Mouse (Mus musculus): ENCODE data around the gene Zcchc7. TPM values are rescaled to one million over a fixed set of nuclear protein-coding genes. Genes with fewer than 3 reads are reported as not detected.

Gene Zcchc7
- 20.0 and 22.2 TPM in 2 replicates for polyA plus RNA-seq (2016; fragmentation: Nextera tagmentation; extraction: Ambion mirVana)

GRCm38 (mm10) chr4:44755553-44756133 is at the start of gene Zcchc7:
Gene Zcchc7 (plus strand): TSS chr4:44755877.
- no peaks in the 10 kb centered on the region for H3K27me3 ChIP-seq (replicated peaks; ENCODE audit: low read depth, poor library complexity, severe bottlenecking)
- H3K4me1 ChIP-seq, result peaks cover 12% of the 10 kb centered on the region
- H3K4me3 ChIP-seq, result peak within 1 kb of the TSS; percentile 73
- no peaks in the 10 kb centered on the region for H3K36me3 ChIP-seq (replicated peaks)
- peak within 1 kb of the TSS; percentile 85 for H3K27ac ChIP-seq (replicated peaks)
- H3K9me3 ChIP-seq, result no peaks in the 10 kb centered on the region
- no peak for DNase-seq (ENCODE audit: low spot score)
- WGBS, result 6% methylated on average over 15 of the region's 15 CpGs

GRCm38 (mm10) chr4:44705967-44706366 is 49.7 kb upstream of the Zcchc7 start:
- Histone ChIP-seq H3K4me1 (peaks cover 36% of the 10 kb centered on the region), H3K9me3 (no peaks in the 10 kb centered on the region), H3K4me3 (no peak overlapping the region), H3K27me3 (replicated peaks; ENCODE audit: low read depth, poor library complexity, severe bottlenecking) (peaks cover 100% of the 10 kb centered on the region), H3K36me3 (replicated peaks) (no peaks in the 10 kb centered on the region), H3K27ac (replicated peaks) (no peak overlapping the region)
- no peak for DNase-seq (ENCODE audit: low spot score)
- 6% methylated on average over 7 of the region's 7 CpGs for WGBS

GRCm38 (mm10) chr4:44706865-44707264 is 48.8 kb upstream of the Zcchc7 start:
- peaks cover 100% of the 10 kb centered on the region for H3K27me3 ChIP-seq (replicated peaks; ENCODE audit: low read depth, poor library complexity, severe bottlenecking)
- WGBS, result 35% methylated on average over 1 of the region's 1 CpGs
- no peak overlapping the region for H3K27ac ChIP-seq (replicated peaks)
- no peak overlapping the region for H3K4me3 ChIP-seq
- peaks cover 35% of the 10 kb centered on the region for H3K4me1 ChIP-seq
- no peaks in the 10 kb centered on the region for H3K9me3 ChIP-seq
- DNase-seq (ENCODE audit: low spot score), result no peak
- no peaks in the 10 kb centered on the region for H3K36me3 ChIP-seq (replicated peaks)

GRCm38 (mm10) chr4:44708311-44708710 is 47.4 kb upstream of the Zcchc7 start:
- DNase-seq (ENCODE audit: low spot score), result no peak
- H3K4me3 ChIP-seq, result no peak overlapping the region
- H3K36me3 ChIP-seq (replicated peaks), result no peaks in the 10 kb centered on the region
- no peaks in the 10 kb centered on the region for H3K9me3 ChIP-seq
- 57% methylated on average over 8 of the region's 8 CpGs for WGBS
- H3K27me3 ChIP-seq (replicated peaks; ENCODE audit: low read depth, poor library complexity, severe bottlenecking), result peaks cover 100% of the 10 kb centered on the region
- no peak overlapping the region for H3K27ac ChIP-seq (replicated peaks)
- peaks cover 34% of the 10 kb centered on the region for H3K4me1 ChIP-seq

GRCm38 (mm10) chr4:44709091-44709695 is 46.5 kb upstream of the Zcchc7 start:
- Histone ChIP-seq H3K27ac (replicated peaks) (no peak overlapping the region), H3K27me3 (replicated peaks; ENCODE audit: low read depth, poor library complexity, severe bottlenecking) (peaks cover 100% of the 10 kb centered on the region), H3K9me3 (no peaks in the 10 kb centered on the region), H3K36me3 (replicated peaks) (no peaks in the 10 kb centered on the region), H3K4me3 (no peak overlapping the region), H3K4me1 (peaks cover 34% of the 10 kb centered on the region)
- DNase-seq (ENCODE audit: low spot score), result no peak

GRCm38 (mm10) chr4:44709740-44710700 is 45.7 kb upstream of the Zcchc7 start, which contains the start of gene Pax5:
Gene Pax5 (minus strand): TSS chr4:44710487.
- WGBS, result 25% methylated on average over 16 of the region's 16 CpGs
- H3K27me3 ChIP-seq (replicated peaks; ENCODE audit: low read depth, poor library complexity, severe bottlenecking), result peaks cover 100% of the 10 kb centered on the region
- no peaks in the 10 kb centered on the region for H3K36me3 ChIP-seq (replicated peaks)
- DNase-seq (ENCODE audit: low spot score), result no peak
- H3K27ac ChIP-seq (replicated peaks), result no peak within 1 kb of the TSS
- 0 out of 2 replicates have a peak within 1 kb of the TSS, but pooled peaks have one; percentile 12 for H3K4me3 ChIP-seq
- H3K4me1 ChIP-seq, result peaks cover 31% of the 10 kb centered on the region
- no peaks in the 10 kb centered on the region for H3K9me3 ChIP-seq

GRCm38 (mm10) chr4:44710701-44711097 is 45.0 kb upstream of the Zcchc7 start:
- Histone ChIP-seq H3K9me3 (no peaks in the 10 kb centered on the region), H3K27ac (replicated peaks) (no peak overlapping the region), H3K4me1 (peaks cover 31% of the 10 kb centered on the region), H3K27me3 (replicated peaks; ENCODE audit: low read depth, poor library complexity, severe bottlenecking) (peaks cover 100% of the 10 kb centered on the region), H3K36me3 (replicated peaks) (no peaks in the 10 kb centered on the region), H3K4me3 (0 out of 2 replicates have a peak overlapping the region, but pooled peaks have one; percentile 12)
- under 1% methylated on average over 30 of the region's 30 CpGs for WGBS
- peak; percentile 63 for DNase-seq (ENCODE audit: low spot score)

GRCm38 (mm10) chr4:44711136-44711900 is 44.4 kb upstream of the Zcchc7 start:
- H3K9me3 ChIP-seq, result no peaks in the 10 kb centered on the region
- peak; percentile 50 for DNase-seq (ENCODE audit: low spot score)
- H3K4me3 ChIP-seq, result peak overlapping the region; percentile 46
- peaks cover 99% of the 10 kb centered on the region for H3K27me3 ChIP-seq (replicated peaks; ENCODE audit: low read depth, poor library complexity, severe bottlenecking)
- no peak overlapping the region for H3K27ac ChIP-seq (replicated peaks)
- H3K4me1 ChIP-seq, result peaks cover 31% of the 10 kb centered on the region
- no peaks in the 10 kb centered on the region for H3K36me3 ChIP-seq (replicated peaks)
- WGBS, result 1% methylated on average over 25 of the region's 25 CpGs

GRCm38 (mm10) chr4:44712051-44712700 is 43.5 kb upstream of the Zcchc7 start:
- peak; percentile 68 for DNase-seq (ENCODE audit: low spot score)
- no peaks in the 10 kb centered on the region for H3K9me3 ChIP-seq
- peaks cover 31% of the 10 kb centered on the region for H3K4me1 ChIP-seq
- peaks cover 99% of the 10 kb centered on the region for H3K27me3 ChIP-seq (replicated peaks; ENCODE audit: low read depth, poor library complexity, severe bottlenecking)
- no peak overlapping the region for H3K27ac ChIP-seq (replicated peaks)
- peak overlapping the region; percentile 46 for H3K4me3 ChIP-seq
- no peaks in the 10 kb centered on the region for H3K36me3 ChIP-seq (replicated peaks)
- under 1% methylated on average over 25 of the region's 25 CpGs for WGBS

- WGBS, result under 1% methylated on average over 50 of the region's 50 CpGs
- H3K36me3 ChIP-seq (replicated peaks), result no peaks in the 10 kb centered on the region
- peaks cover 99% of the 10 kb centered on the region for H3K27me3 ChIP-seq (replicated peaks; ENCODE audit: low read depth, poor library complexity, severe bottlenecking)
- H3K4me3 ChIP-seq, result peak overlapping the region; percentile 41
- H3K27ac ChIP-seq (replicated peaks), result no peak overlapping the region
- peaks cover 31% of the 10 kb centered on the region for H3K4me1 ChIP-seq
- DNase-seq (ENCODE audit: low spot score), result peak; percentile 62
- no peaks in the 10 kb centered on the region for H3K9me3 ChIP-seq
Measured at GRCm38 (mm10) chr4:44712786-44713553, 42.7 kb upstream of the Zcchc7 start.

- H3K4me3 ChIP-seq, result peak overlapping the region; percentile 41
- H3K36me3 ChIP-seq (replicated peaks), result no peaks in the 10 kb centered on the region
- under 1% methylated on average over 19 of the region's 19 CpGs for WGBS
- H3K27ac ChIP-seq (replicated peaks), result no peak overlapping the region
- H3K4me1 ChIP-seq, result peaks cover 31% of the 10 kb centered on the region
- peak; percentile 63 for DNase-seq (ENCODE audit: low spot score)
- H3K9me3 ChIP-seq, result no peaks in the 10 kb centered on the region
- peaks cover 99% of the 10 kb centered on the region for H3K27me3 ChIP-seq (replicated peaks; ENCODE audit: low read depth, poor library complexity, severe bottlenecking)
Measured at GRCm38 (mm10) chr4:44713554-44714051, 42.1 kb upstream of the Zcchc7 start.

Data from embryonic facial prominence, embryonic 10.5 days (tissue).